ENCODE assay signal across 18 mouse cellular contexts in the genomic region with DNA sequence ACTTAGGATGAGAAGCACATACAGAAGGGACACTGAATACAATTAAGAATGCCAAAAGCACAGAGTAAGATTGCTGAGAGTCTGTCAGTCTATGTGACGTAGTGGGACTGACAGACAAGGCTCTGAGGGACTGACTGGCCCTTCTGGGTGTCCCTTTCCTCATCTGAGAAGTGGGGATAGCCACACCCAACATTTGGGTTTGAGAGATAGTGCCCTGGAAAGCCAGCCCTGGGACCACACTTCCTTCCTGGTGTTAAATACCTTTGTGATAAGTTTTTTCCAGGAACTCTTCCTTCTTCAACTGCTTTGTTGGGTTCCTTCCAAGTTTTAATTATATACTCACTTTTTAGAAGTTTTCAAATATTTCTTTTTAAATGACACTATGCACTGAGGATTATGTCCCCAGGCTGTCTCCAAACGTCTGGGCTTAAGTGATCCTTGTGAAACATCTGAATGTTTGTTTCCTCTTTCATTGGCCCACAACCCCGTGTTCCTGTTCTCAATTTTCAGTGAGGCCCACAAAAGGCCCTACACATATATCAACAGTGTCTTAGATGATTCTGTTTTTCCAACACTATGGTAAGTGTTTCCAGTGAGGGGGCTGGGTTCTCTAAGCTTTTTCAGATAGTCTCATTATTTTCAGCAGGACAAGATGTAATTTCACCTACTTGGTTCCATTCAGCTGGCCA. TPM values are rescaled to one million over a fixed set of nuclear protein-coding genes. Genes with fewer than 3 reads are reported as not detected.
DNase-seq lines count a peak whose midpoint lies in the region; ATAC-seq and TF ChIP-seq lines count a peak whose summit lies in the region.
"Had no signal": no experiment of that assay in that cellular context is flagged by ENCODE, and none has a peak within 500 bp of the region (broad histone marks: within the 10 kb centered on the region; RNA-seq: fewer than 3 reads in every experiment).

No protein-coding gene starts in this region.

- peak; percentile 89 for TF ChIP-seq EP300 in liver, postnatal 0 days (IDR thresholded peaks at IDR 0.05; ENCODE audit: low read depth)

- H3K36me3 ChIP-seq in heart, embryonic 11.5 days (ENCODE audit: control insufficient read depth, insufficient read depth, low read length): no peaks in the 10 kb centered on the region
- peaks cover 38% of the 10 kb centered on the region for H3K36me3 ChIP-seq in G1E (replicated peaks)
- H3K36me3 ChIP-seq in liver, postnatal 0 days (replicated peaks; ENCODE audit: insufficient read depth, low read length): peaks cover 7% of the 10 kb centered on the region; the same call in 1 of the 2 replicates
- H3K36me3 ChIP-seq in neural tube, embryonic 15.5 days: peaks cover 19% of the 10 kb centered on the region

- no peak overlapping the region for H3K4me3 ChIP-seq in heart, embryonic 11.5 days (ENCODE audit: low read depth, low read length)
- H3K4me3 ChIP-seq in G1E (ENCODE audit: low read depth, low read length): peak overlapping the region; percentile 47; the same call in 1 of the 2 replicates
- no peak overlapping the region for H3K4me3 ChIP-seq in liver, postnatal 0 days (ENCODE audit: low read depth, low read length)
- no peak overlapping the region for H3K4me3 ChIP-seq in neural tube, embryonic 15.5 days (replicated peaks)
- H3K4me3 ChIP-seq: embryonic facial prominence, embryonic 13.5 days; neural tube, embryonic 13.5 days had no signal

- no peak overlapping the region for H3K9ac ChIP-seq in heart, embryonic 11.5 days (ENCODE audit: low read depth, low read length)
- 0 out of 2 replicates have a peak overlapping the region, but pooled peaks have one; percentile 30 for H3K9ac ChIP-seq in liver, postnatal 0 days (replicated peaks)
- no peak overlapping the region for H3K9ac ChIP-seq in neural tube, embryonic 15.5 days (replicated peaks)
- H3K9ac ChIP-seq: embryonic facial prominence, embryonic 13.5 days; lung, embryonic 14.5 days; neural tube, embryonic 13.5 days had no signal

- no peak for TF ChIP-seq CTCF in G1E (IDR thresholded peaks at IDR 0.05; ENCODE audit: low read depth, low read length)
- no peak for TF ChIP-seq CTCF in liver, postnatal 0 days (IDR thresholded peaks at IDR 0.05; ENCODE audit: low read depth)

- WGBS in heart, embryonic 11.5 days (ENCODE audit: insufficient replicate concordance): 47% methylated on average over 3 of the region's 3 CpGs
- 28% methylated on average over 3 of the region's 3 CpGs for WGBS in liver, postnatal 0 days (ENCODE audit: insufficient replicate concordance)
- WGBS in neural tube, embryonic 15.5 days: 65% methylated on average over 3 of the region's 3 CpGs

- ATAC-seq in heart, embryonic 11.5 days (replicated peaks; ENCODE audit: insufficient number of reproducible peaks, low FRiP score, low TSS enrichment): peak; percentile 68; the same call in 1 of the 2 replicates
- ATAC-seq in G1E (ENCODE audit: extremely low read depth, insufficient number of reproducible peaks, low FRiP score, poor library complexity, severe bottlenecking): peak; percentile 79
- ATAC-seq in erythroblast, adult 5-6 weeks (replicated peaks; ENCODE audit: low FRiP score, poor library complexity, severe bottlenecking): peak; percentile 90
- peak; percentile 90 for ATAC-seq in liver, postnatal 0 days
- ATAC-seq in neural tube, embryonic 15.5 days (ENCODE audit: low FRiP score): no peak

- no peak for DNase-seq in heart, adult 18-20 months
- peak; percentile 73 for DNase-seq in G1E (ENCODE audit: low spot score)
- DNase-seq in liver, postnatal 0 days: peak; percentile 40
- DNase-seq in ovary, postnatal 10 days (ENCODE audit: low spot score): no peak
- no peak for DNase-seq in testis, postnatal 14 days (ENCODE audit: low spot score)
- DNase-seq: adrenal gland, postnatal 14 days; B cell, adult 2 months; cerebellum, adult 9-11 months; kidney, adult 11 months; lung, embryonic 14.5 days; midbrain, embryonic 14.5 days; right cerebral cortex, postnatal 4 days had no signal

- H3K27me3 ChIP-seq in heart, embryonic 11.5 days (ENCODE audit: control insufficient read depth, insufficient read depth, low read length): no peaks in the 10 kb centered on the region
- H3K27me3 ChIP-seq in G1E (ENCODE audit: insufficient read depth, low read length): no peaks in the 10 kb centered on the region
- no peaks in the 10 kb centered on the region for H3K27me3 ChIP-seq in liver, postnatal 0 days (ENCODE audit: insufficient read depth, low read length)
- H3K27me3 ChIP-seq in neural tube, embryonic 15.5 days (replicated peaks): no peaks in the 10 kb centered on the region
- H3K27me3 ChIP-seq: embryonic facial prominence, embryonic 13.5 days; neural tube, embryonic 13.5 days had no signal

- H3K9me3 ChIP-seq in heart, embryonic 11.5 days (replicated peaks; ENCODE audit: control insufficient read depth, low read length): no peaks in the 10 kb centered on the region
- peaks cover 5% of the 10 kb centered on the region for H3K9me3 ChIP-seq in G1E (replicated peaks)
- H3K9me3 ChIP-seq in liver, postnatal 0 days (ENCODE audit: low read length): no peaks in the 10 kb centered on the region
- H3K9me3 ChIP-seq in neural tube, embryonic 15.5 days (replicated peaks): no peaks in the 10 kb centered on the region
- H3K9me3 ChIP-seq: neural tube, embryonic 13.5 days had no signal

- peaks cover 3% of the 10 kb centered on the region; the same call in 1 of the 2 replicates for H3K4me1 ChIP-seq in heart, embryonic 11.5 days (ENCODE audit: control insufficient read depth, insufficient read depth, low read length)
- peaks cover 60% of the 10 kb centered on the region for H3K4me1 ChIP-seq in G1E (ENCODE audit: insufficient read depth, low read depth, low read length)
- peaks cover 21% of the 10 kb centered on the region for H3K4me1 ChIP-seq in liver, postnatal 0 days (ENCODE audit: insufficient read depth)
- H3K4me1 ChIP-seq in neural tube, embryonic 15.5 days: no peaks in the 10 kb centered on the region

- peak overlapping the region; percentile 22; the same call in 1 of the 2 replicates for H3K27ac ChIP-seq in heart, embryonic 11.5 days (ENCODE audit: low read depth, low read length)
- H3K27ac ChIP-seq in liver, postnatal 0 days (ENCODE audit: low read depth): peak overlapping the region; percentile 73
- no peak overlapping the region for H3K27ac ChIP-seq in neural tube, embryonic 15.5 days (replicated peaks)
- H3K27ac ChIP-seq: embryonic facial prominence, embryonic 13.5 days; neural tube, embryonic 13.5 days had no signal

- no peak overlapping the region for H3K4me2 ChIP-seq in heart, embryonic 11.5 days
- peak overlapping the region; percentile 42 for H3K4me2 ChIP-seq in liver, postnatal 0 days (ENCODE audit: low read depth, low read length)
- H3K4me2 ChIP-seq in neural tube, embryonic 15.5 days: no peak overlapping the region
- H3K4me2 ChIP-seq: embryonic facial prominence, embryonic 13.5 days; lung, embryonic 14.5 days; neural tube, embryonic 13.5 days had no signal

RNA-seq across cellular contexts. Expression of a gene that starts 37.4 kb away (rescaled TPM):
- polyA plus RNA-seq in heart, embryonic 11.5 days (2014; fragmentation: Nextera tagmentation; extraction: Ambion mirVana): 1.0 and 1.1 TPM in 2 replicates
- total RNA-seq in heart, adult 18-20 months (2021): under 1 TPM in 1 of 2 experiments, not detected in 1; 0.31 TPM
- total RNA-seq in G1E (2014; fragmentation: Nextera tagmentation) (0.83 TPM in 1 of 2 replicates, not detected in the other), G1E (2017) (0.98 and 1.0 TPM in 2 replicates)
- 0.62 and 0.83 TPM in 2 replicates for polyA plus RNA-seq in G1E (2012)
- 1.5 and 1.7 TPM in 2 replicates for total RNA-seq in erythroblast, adult 5-6 weeks (2015; ENCODE audit: low replicate concordance)
- 0.28 TPM in 1 of 2 replicates, not detected in the other for total RNA-seq in erythroblast, adult 5-6 weeks (2017; ENCODE audit: low replicate concordance)
- 1.8 and 2.4 TPM in 2 replicates for polyA plus RNA-seq in liver, postnatal 0 days (2015; fragmentation: Nextera tagmentation; extraction: Ambion mirVana)
- polyA plus RNA-seq in neural tube, embryonic 15.5 days (2015; fragmentation: Nextera tagmentation; extraction: Ambion mirVana): 0.22 and 7.3 TPM in 2 replicates
- total RNA-seq: heart, postnatal 25 days had no signal
- polyA plus RNA-seq: neural tube, embryonic 13.5 days had no signal

Comparison
In these comparisons a context has a peak if more than half of its experiments do, and no peak if none do; other contexts are left out.
1. DNase-seq: peak in G1E (single experiment) and liver, postnatal 0 days (single experiment); none in heart, adult 18-20 months (0 of 2), ovary, postnatal 10 days (single experiment) and testis, postnatal 14 days (single experiment).